Mouse (Mus musculus): ENCODE measurements around the gene Ucp3. TPM values are rescaled to one million over a fixed set of nuclear protein-coding genes. Genes with fewer than 3 reads are reported as not detected.
A peak's percentile ranks its signal among the peaks of the same experiment; 100 is the strongest.

The Ucp3 gene
- polyA plus RNA-seq, 1 experiment from 2014 or later = 0.05 TPM

- Histone ChIP-seq H3K4me2 (no peak overlapping the region), H3K27me3 (replicated peaks) (no peaks in the 10 kb centered on the region), H3K9me3 (no peaks in the 10 kb centered on the region), H3K27ac (peak overlapping the region; percentile 37; the same call in 1 of the 2 replicates), H3K4me1 (peaks cover 21% of the 10 kb centered on the region), H3K9ac (no peak overlapping the region), H3K36me3 (no peaks in the 10 kb centered on the region; the same call in 1 of the 2 replicates), H3K4me3 (replicated peaks) (no peak overlapping the region)
- WGBS = 56% methylated on average over 9 of the region's 9 CpGs
- ATAC-seq (ENCODE audit: insufficient read depth, low FRiP score, low read depth) = peak; percentile 30; the same call in 1 of the 2 replicates
These were observed 9.6 kb upstream of the Ucp3 start for GRCm38 (mm10) chr7:100463194-100463593.

GRCm38 (mm10) chr7:100463757-100464156 lies 9.0 kb upstream of the Ucp3 start:
- Histone ChIP-seq H3K4me2 (no peak overlapping the region), H3K4me3 (replicated peaks) (no peak overlapping the region), H3K9me3 (no peaks in the 10 kb centered on the region), H3K27ac (0 out of 2 replicates have a peak overlapping the region, but pooled peaks have one; percentile 37), H3K36me3 (no peaks in the 10 kb centered on the region; the same call in 1 of the 2 replicates), H3K9ac (no peak overlapping the region), H3K4me1 (peaks cover 21% of the 10 kb centered on the region), H3K27me3 (replicated peaks) (no peaks in the 10 kb centered on the region)
- ATAC-seq (ENCODE audit: insufficient read depth, low FRiP score, low read depth) = no peak
- 62% methylated on average over 10 of the region's 10 CpGs for WGBS

- H3K9me3 ChIP-seq = no peaks in the 10 kb centered on the region
- H3K36me3 ChIP-seq = no peaks in the 10 kb centered on the region; the same call in 1 of the 2 replicates
- WGBS = 91% methylated on average over 7 of the region's 7 CpGs
- H3K4me1 ChIP-seq = peaks cover 21% of the 10 kb centered on the region
- no peak overlapping the region for H3K9ac ChIP-seq
- H3K4me3 ChIP-seq (replicated peaks) = no peak overlapping the region
- H3K27me3 ChIP-seq (replicated peaks) = no peaks in the 10 kb centered on the region
- H3K27ac ChIP-seq = no peak overlapping the region
- no peak overlapping the region for H3K4me2 ChIP-seq
- no peak for ATAC-seq (ENCODE audit: insufficient read depth, low FRiP score, low read depth)
These were observed 8.5 kb upstream of the Ucp3 start for GRCm38 (mm10) chr7:100464248-100464647.

- Histone ChIP-seq H3K36me3 (no peaks in the 10 kb centered on the region), H3K9me3 (no peaks in the 10 kb centered on the region), H3K27me3 (replicated peaks) (no peaks in the 10 kb centered on the region), H3K27ac (peak overlapping the region; percentile 78), H3K4me3 (replicated peaks) (no peak overlapping the region), H3K4me1 (peaks cover 21% of the 10 kb centered on the region), H3K9ac (no peak overlapping the region), H3K4me2 (peak overlapping the region; percentile 21)
- peak; percentile 1; the same call in 1 of the 2 replicates for ATAC-seq (ENCODE audit: insufficient read depth, low FRiP score, low read depth)
- WGBS = 54% methylated on average over 4 of the region's 4 CpGs
These were observed 7.5 kb upstream of the Ucp3 start for GRCm38 (mm10) chr7:100465248-100465647.

- WGBS = 32% methylated on average over 5 of the region's 5 CpGs
These were observed 7.0 kb upstream of the Ucp3 start for GRCm38 (mm10) chr7:100465656-100466309.

GRCm38 (mm10) chr7:100466781-100467510 lies 5.8 kb upstream of the Ucp3 start:
- no peaks in the 10 kb centered on the region for H3K27me3 ChIP-seq (replicated peaks)
- no peak overlapping the region for H3K4me3 ChIP-seq (replicated peaks)
- H3K9me3 ChIP-seq = no peaks in the 10 kb centered on the region
- no peak overlapping the region for H3K9ac ChIP-seq
- H3K27ac ChIP-seq = peak overlapping the region; percentile 78
- peak; percentile 94 for ATAC-seq (ENCODE audit: insufficient read depth, low FRiP score, low read depth)
- H3K36me3 ChIP-seq = no peaks in the 10 kb centered on the region
- no peak overlapping the region for H3K4me2 ChIP-seq
- H3K4me1 ChIP-seq = peaks cover 21% of the 10 kb centered on the region
- 71% methylated on average over 11 of the region's 11 CpGs for WGBS

More at GRCm38 (mm10) chr7:100465656-100466309, 7.0 kb upstream of the Ucp3 start:
- Histone ChIP-seq H3K4me1 (peaks cover 21% of the 10 kb centered on the region), H3K36me3 (no peaks in the 10 kb centered on the region), H3K4me2 (peak overlapping the region; percentile 21), H3K4me3 (replicated peaks) (no peak overlapping the region), H3K9ac (0 out of 2 replicates have a peak overlapping the region, but pooled peaks have one; percentile 13), H3K27me3 (replicated peaks) (no peaks in the 10 kb centered on the region), H3K27ac (peak overlapping the region; percentile 78), H3K9me3 (no peaks in the 10 kb centered on the region)
- ATAC-seq (ENCODE audit: insufficient read depth, low FRiP score, low read depth) = peak; percentile 40

GRCm38 (mm10) chr7:100468761-100469160 lies 4.0 kb upstream of the Ucp3 start:
- Histone ChIP-seq H3K4me2 (no peak overlapping the region), H3K4me3 (replicated peaks) (no peak overlapping the region), H3K4me1 (peaks cover 21% of the 10 kb centered on the region), H3K9me3 (no peaks in the 10 kb centered on the region), H3K36me3 (no peaks in the 10 kb centered on the region), H3K27me3 (replicated peaks) (no peaks in the 10 kb centered on the region), H3K27ac (no peak overlapping the region), H3K9ac (no peak overlapping the region)
- WGBS = 84% methylated on average over 6 of the region's 6 CpGs
- ATAC-seq (ENCODE audit: insufficient read depth, low FRiP score, low read depth) = no peak

GRCm38 (mm10) chr7:100469502-100469901 lies 3.3 kb upstream of the Ucp3 start:
- WGBS = 87% methylated on average over 1 of the region's 1 CpGs
- Histone ChIP-seq H3K36me3 (no peaks in the 10 kb centered on the region), H3K27ac (no peak overlapping the region)

GRCm38 (mm10) chr7:100470796-100471406 lies 1.9 kb upstream of the Ucp3 start:
- Histone ChIP-seq H3K27ac (no peak overlapping the region), H3K27me3 (replicated peaks) (no peaks in the 10 kb centered on the region), H3K36me3 (no peaks in the 10 kb centered on the region), H3K4me3 (replicated peaks) (no peak overlapping the region), H3K4me2 (no peak overlapping the region), H3K9ac (no peak overlapping the region), H3K9me3 (no peaks in the 10 kb centered on the region), H3K4me1 (peaks cover 5% of the 10 kb centered on the region)
- 92% methylated on average over 11 of the region's 11 CpGs for WGBS
- no peak for ATAC-seq (ENCODE audit: insufficient read depth, low FRiP score, low read depth)

More at GRCm38 (mm10) chr7:100469502-100469901, 3.3 kb upstream of the Ucp3 start:
- Histone ChIP-seq H3K4me2 (no peak overlapping the region), H3K27me3 (replicated peaks) (no peaks in the 10 kb centered on the region), H3K9ac (no peak overlapping the region), H3K4me1 (peaks cover 17% of the 10 kb centered on the region), H3K4me3 (replicated peaks) (no peak overlapping the region), H3K9me3 (no peaks in the 10 kb centered on the region)
- no peak for ATAC-seq (ENCODE audit: insufficient read depth, low FRiP score, low read depth)

GRCm38 (mm10) chr7:100471407-100471797 lies 1.4 kb upstream of the Ucp3 start:
- WGBS = 80% methylated on average over 1 of the region's 1 CpGs
- Histone ChIP-seq H3K27ac (no peak overlapping the region), H3K9me3 (no peaks in the 10 kb centered on the region), H3K4me3 (replicated peaks) (no peak overlapping the region), H3K36me3 (no peaks in the 10 kb centered on the region), H3K9ac (no peak overlapping the region), H3K27me3 (replicated peaks) (no peaks in the 10 kb centered on the region), H3K4me1 (no peaks in the 10 kb centered on the region), H3K4me2 (no peak overlapping the region)
- ATAC-seq (ENCODE audit: insufficient read depth, low FRiP score, low read depth) = no peak

GRCm38 (mm10) chr7:100473846-100474454 lies 1.2 kb downstream of the Ucp3 start:
- no peak for ATAC-seq (ENCODE audit: insufficient read depth, low FRiP score, low read depth)
- WGBS = 75% methylated on average over 9 of the region's 9 CpGs
- H3K36me3 ChIP-seq = no peaks in the 10 kb centered on the region

More at GRCm38 (mm10) chr7:100473846-100474454, 1.2 kb downstream of the Ucp3 start:
- Histone ChIP-seq H3K4me2 (no peak overlapping the region), H3K27me3 (replicated peaks) (no peaks in the 10 kb centered on the region), H3K4me3 (replicated peaks) (no peak overlapping the region), H3K27ac (no peak overlapping the region), H3K9me3 (no peaks in the 10 kb centered on the region), H3K9ac (no peak overlapping the region), H3K4me1 (no peaks in the 10 kb centered on the region)
